Comparison of ENCODE assay signal across 8 mouse cellular contexts in the genomic region with DNA sequence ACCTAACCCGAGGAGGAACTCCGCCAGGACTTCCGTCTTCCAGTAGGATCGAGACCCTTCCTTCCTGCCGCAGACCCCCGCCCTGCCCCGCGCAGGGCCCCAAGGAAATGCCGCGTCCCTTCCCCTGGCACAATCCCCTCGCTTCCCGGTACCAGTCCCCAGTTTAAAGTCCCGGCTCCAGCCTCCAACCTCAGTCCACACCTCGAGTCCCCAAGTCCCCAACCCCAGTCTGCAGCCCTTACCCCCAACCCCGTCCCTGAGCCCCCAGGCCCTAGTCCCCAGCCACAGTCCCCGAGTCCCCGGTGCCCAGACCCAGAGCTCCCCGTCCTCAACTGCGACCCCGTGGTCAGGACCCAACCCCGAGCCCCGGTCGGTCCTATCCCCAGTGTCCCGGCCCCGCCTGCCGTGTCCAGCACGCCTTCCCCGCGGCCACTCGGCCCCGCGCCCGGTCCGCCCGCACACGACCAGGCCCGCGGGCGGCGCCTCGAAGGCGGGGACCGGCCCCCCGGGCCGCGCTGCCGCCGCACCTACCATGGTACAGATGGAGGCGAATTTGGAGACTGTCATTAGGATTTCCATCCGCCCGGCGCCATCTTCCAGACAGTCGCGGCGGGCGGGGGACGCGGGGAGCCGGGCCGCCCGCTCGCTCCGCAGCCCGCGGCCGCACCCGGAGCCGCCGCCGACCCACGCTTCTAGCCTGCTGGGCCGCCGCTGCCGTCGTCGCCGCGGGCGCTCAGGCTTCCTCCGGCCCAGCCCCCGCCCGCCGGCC. TPM values are rescaled to one million over a fixed set of nuclear protein-coding genes. Genes with fewer than 3 reads are reported as not detected.
DNase-seq lines count a peak whose midpoint lies in the region; ATAC-seq and TF ChIP-seq lines count a peak whose summit lies in the region.

No protein-coding gene starts in this region.

- no peaks in the 10 kb centered on the region for H3K36me3 ChIP-seq in forebrain, embryonic 11.5 days (ENCODE audit: control insufficient read depth, insufficient read depth, low read length)
- no peaks in the 10 kb centered on the region for H3K36me3 ChIP-seq in hindbrain, embryonic 15.5 days
- no peaks in the 10 kb centered on the region for H3K36me3 ChIP-seq in liver, embryonic 16.5 days (ENCODE audit: control insufficient read depth, insufficient read depth)
- H3K36me3 ChIP-seq in neural tube, embryonic 14.5 days (ENCODE audit: control insufficient read depth, insufficient read depth, low read length) = no peaks in the 10 kb centered on the region

- DNase-seq in right cerebral cortex, adult 18-20 months = peak; percentile 20
- DNase-seq in right cerebral cortex, postnatal 4 days = no peak
- peak; percentile 83 for DNase-seq in forebrain, embryonic 11.5 days (ENCODE audit: low spot score)
- DNase-seq in right cerebral cortex, postnatal 36 days (ENCODE audit: low spot score in 2 of 2) = no peak

- peak; percentile 46; the same call in 1 of the 2 replicates for TF ChIP-seq POLR2A in bone marrow, adult 2 months (IDR thresholded peaks at IDR 0.05; ENCODE audit: borderline replicate concordance, control insufficient read depth, low read depth, low read length)

- no peaks in the 10 kb centered on the region for H3K27me3 ChIP-seq in forebrain, embryonic 11.5 days (ENCODE audit: control insufficient read depth, insufficient read depth, low read length)
- no peaks in the 10 kb centered on the region for H3K27me3 ChIP-seq in hindbrain, embryonic 15.5 days
- no peaks in the 10 kb centered on the region for H3K27me3 ChIP-seq in liver, embryonic 16.5 days (ENCODE audit: control insufficient read depth, insufficient read depth, low read depth, low read length)
- no peaks in the 10 kb centered on the region for H3K27me3 ChIP-seq in neural tube, embryonic 14.5 days (ENCODE audit: control insufficient read depth, insufficient read depth, low read length)

- under 1% methylated on average over 83 of the region's 83 CpGs for WGBS in bone marrow, adult 2 months
- WGBS in forebrain, embryonic 11.5 days = under 1% methylated on average over 80 of the region's 83 CpGs
- WGBS in hindbrain, embryonic 15.5 days = under 1% methylated on average over 69 of the region's 83 CpGs
- WGBS in liver, embryonic 16.5 days (ENCODE audit: insufficient replicate concordance) = under 1% methylated on average over 64 of the region's 83 CpGs
- under 1% methylated on average over 79 of the region's 83 CpGs for WGBS in neural tube, embryonic 14.5 days

- peaks cover 2% of the 10 kb centered on the region for H3K4me1 ChIP-seq in bone marrow, adult 2 months (ENCODE audit: control insufficient read depth, insufficient read depth, low read length)
- peaks cover 7% of the 10 kb centered on the region; the same call in 1 of the 2 replicates for H3K4me1 ChIP-seq in forebrain, embryonic 11.5 days (replicated peaks; ENCODE audit: control insufficient read depth, insufficient read depth, low read length)
- H3K4me1 ChIP-seq in hindbrain, embryonic 15.5 days (replicated peaks) = peaks cover 39% of the 10 kb centered on the region
- peaks cover 34% of the 10 kb centered on the region for H3K4me1 ChIP-seq in liver, embryonic 16.5 days (ENCODE audit: control insufficient read depth, low read depth, low read length)
- H3K4me1 ChIP-seq in neural tube, embryonic 14.5 days (ENCODE audit: control insufficient read depth, insufficient read depth, low read length) = peaks cover 20% of the 10 kb centered on the region

- peak overlapping the region; percentile 80 for H3K4me3 ChIP-seq in bone marrow, adult 2 months (replicated peaks; ENCODE audit: control insufficient read depth, low read depth, low read length)
- peak overlapping the region; percentile 91 for H3K4me3 ChIP-seq in forebrain, embryonic 11.5 days (ENCODE audit: low read depth, low read length)
- peak overlapping the region; percentile 93 for H3K4me3 ChIP-seq in hindbrain, embryonic 15.5 days
- peak overlapping the region; percentile 87 for H3K4me3 ChIP-seq in liver, embryonic 16.5 days (ENCODE audit: low read depth, low read length)
- H3K4me3 ChIP-seq in neural tube, embryonic 14.5 days (ENCODE audit: low read depth, low read length) = peak overlapping the region; percentile 96

- ATAC-seq in forebrain, embryonic 11.5 days (replicated peaks; ENCODE audit: low FRiP score) = peak; percentile 74
- ATAC-seq in hindbrain, embryonic 15.5 days (ENCODE audit: low FRiP score, low read depth) = peak; percentile 74
- ATAC-seq in liver, embryonic 16.5 days (ENCODE audit: low read depth) = peak; percentile 30
- ATAC-seq in neural tube, embryonic 14.5 days (ENCODE audit: low read depth) = peak; percentile 68

- H3K4me2 ChIP-seq in forebrain, embryonic 11.5 days (ENCODE audit: low read depth, low read length, severe bottlenecking) = peak overlapping the region; percentile 51
- peak overlapping the region; percentile 89 for H3K4me2 ChIP-seq in hindbrain, embryonic 15.5 days
- peak overlapping the region; percentile 87 for H3K4me2 ChIP-seq in liver, embryonic 16.5 days (ENCODE audit: low read depth, low read length)
- H3K4me2 ChIP-seq in neural tube, embryonic 14.5 days (ENCODE audit: low read depth, low read length) = peak overlapping the region; percentile 66

- H3K9me3 ChIP-seq in forebrain, embryonic 11.5 days (ENCODE audit: control insufficient read depth, low read length) = no peaks in the 10 kb centered on the region
- H3K9me3 ChIP-seq in hindbrain, embryonic 15.5 days = no peaks in the 10 kb centered on the region
- H3K9me3 ChIP-seq in liver, embryonic 16.5 days (replicated peaks; ENCODE audit: control insufficient read depth, low read length) = no peaks in the 10 kb centered on the region
- no peaks in the 10 kb centered on the region for H3K9me3 ChIP-seq in neural tube, embryonic 14.5 days (ENCODE audit: control insufficient read depth, low read length)

- no peak for TF ChIP-seq CTCF in bone marrow, adult 2 months (IDR thresholded peaks at IDR 0.05; ENCODE audit: control insufficient read depth, insufficient read depth, low read length)

- H3K9ac ChIP-seq in forebrain, embryonic 11.5 days (ENCODE audit: low read length) = peak overlapping the region; percentile 88
- peak overlapping the region; percentile 97 for H3K9ac ChIP-seq in hindbrain, embryonic 15.5 days
- H3K9ac ChIP-seq in liver, embryonic 16.5 days (ENCODE audit: low read depth, low read length) = peak overlapping the region; percentile 91
- peak overlapping the region; percentile 87 for H3K9ac ChIP-seq in neural tube, embryonic 14.5 days (replicated peaks; ENCODE audit: low read depth, low read length)

- peak overlapping the region; percentile 92 for H3K27ac ChIP-seq in bone marrow, adult 2 months (ENCODE audit: control insufficient read depth, insufficient read depth, low read depth, low read length, poor library complexity)
- peak overlapping the region; percentile 79 for H3K27ac ChIP-seq in forebrain, embryonic 11.5 days (ENCODE audit: low read depth, low read length)
- peak overlapping the region; percentile 87 for H3K27ac ChIP-seq in hindbrain, embryonic 15.5 days (replicated peaks)
- peak overlapping the region; percentile 91 for H3K27ac ChIP-seq in liver, embryonic 16.5 days (ENCODE audit: low read length)
- peak overlapping the region; percentile 88 for H3K27ac ChIP-seq in neural tube, embryonic 14.5 days (ENCODE audit: low read depth, low read length)

RNA-seq across cellular contexts. Expression of gene Usp12, which starts 0.5 kb away (rescaled TPM):
- 11.9 and 15.0 TPM in 2 replicates for polyA plus RNA-seq in bone marrow, adult 2 months (2011; ENCODE audit: insufficient read depth, insufficient read length, low replicate concordance, missing spikeins)
- polyA plus RNA-seq in forebrain, embryonic 11.5 days (2014; fragmentation: Nextera tagmentation; extraction: Ambion mirVana) = 10.4 and 13.1 TPM in 2 replicates
- 16.2 and 17.1 TPM in 2 replicates for polyA plus RNA-seq in hindbrain, embryonic 15.5 days (2015; fragmentation: Nextera tagmentation; extraction: Ambion mirVana)
- polyA plus RNA-seq in liver, embryonic 16.5 days (2015; fragmentation: Nextera tagmentation; extraction: Ambion mirVana) = 7.8 and 8.1 TPM in 2 replicates
- polyA plus RNA-seq in neural tube, embryonic 14.5 days (2014; fragmentation: Nextera tagmentation; extraction: Ambion mirVana) = 11.5 and 15.0 TPM in 2 replicates

RNA-seq across cellular contexts. Expression of gene Rpl21, which starts 38.4 kb away (rescaled TPM):
- polyA plus RNA-seq in bone marrow, adult 2 months (2011; ENCODE audit: insufficient read depth, insufficient read length, low replicate concordance, missing spikeins) = 73.8 and 107 TPM in 2 replicates
- 440 and 469 TPM in 2 replicates for polyA plus RNA-seq in forebrain, embryonic 11.5 days (2014; fragmentation: Nextera tagmentation; extraction: Ambion mirVana)
- polyA plus RNA-seq in hindbrain, embryonic 15.5 days (2015; fragmentation: Nextera tagmentation; extraction: Ambion mirVana) = 312 and 347 TPM in 2 replicates
- 251 and 280 TPM in 2 replicates for polyA plus RNA-seq in liver, embryonic 16.5 days (2015; fragmentation: Nextera tagmentation; extraction: Ambion mirVana)
- 380 TPM in 2 replicates for polyA plus RNA-seq in neural tube, embryonic 14.5 days (2014; fragmentation: Nextera tagmentation; extraction: Ambion mirVana)

RNA-seq across cellular contexts. Expression of gene Rasl11a, which starts 50.6 kb away (rescaled TPM):
- not detected in 2 replicates for polyA plus RNA-seq in bone marrow, adult 2 months (2011; ENCODE audit: insufficient read depth, insufficient read length, low replicate concordance, missing spikeins)
- 24.8 and 28.6 TPM in 2 replicates for polyA plus RNA-seq in forebrain, embryonic 11.5 days (2014; fragmentation: Nextera tagmentation; extraction: Ambion mirVana)
- polyA plus RNA-seq in hindbrain, embryonic 15.5 days (2015; fragmentation: Nextera tagmentation; extraction: Ambion mirVana) = 9.3 and 9.9 TPM in 2 replicates
- 2.6 and 2.7 TPM in 2 replicates for polyA plus RNA-seq in liver, embryonic 16.5 days (2015; fragmentation: Nextera tagmentation; extraction: Ambion mirVana)
- 8.9 and 9.1 TPM in 2 replicates for polyA plus RNA-seq in neural tube, embryonic 14.5 days (2014; fragmentation: Nextera tagmentation; extraction: Ambion mirVana)

Comparison
In these comparisons a context has a peak if more than half of its experiments do, and no peak if none do; other contexts are left out.
1. DNase-seq: peak in right cerebral cortex, adult 18-20 months (single experiment) and forebrain, embryonic 11.5 days (single experiment); none in right cerebral cortex, postnatal 4 days (single experiment) and right cerebral cortex, postnatal 36 days (0 of 2).
2. Peak in every context shown above with its lines, with median percentiles within 50 percentile points of each other: H3K27ac ChIP-seq, H3K4me3 ChIP-seq, ATAC-seq, H3K4me2 ChIP-seq and H3K9ac ChIP-seq.